Comparison of ENCODE assay signal across 9 mouse cellular contexts in the genomic region with DNA sequence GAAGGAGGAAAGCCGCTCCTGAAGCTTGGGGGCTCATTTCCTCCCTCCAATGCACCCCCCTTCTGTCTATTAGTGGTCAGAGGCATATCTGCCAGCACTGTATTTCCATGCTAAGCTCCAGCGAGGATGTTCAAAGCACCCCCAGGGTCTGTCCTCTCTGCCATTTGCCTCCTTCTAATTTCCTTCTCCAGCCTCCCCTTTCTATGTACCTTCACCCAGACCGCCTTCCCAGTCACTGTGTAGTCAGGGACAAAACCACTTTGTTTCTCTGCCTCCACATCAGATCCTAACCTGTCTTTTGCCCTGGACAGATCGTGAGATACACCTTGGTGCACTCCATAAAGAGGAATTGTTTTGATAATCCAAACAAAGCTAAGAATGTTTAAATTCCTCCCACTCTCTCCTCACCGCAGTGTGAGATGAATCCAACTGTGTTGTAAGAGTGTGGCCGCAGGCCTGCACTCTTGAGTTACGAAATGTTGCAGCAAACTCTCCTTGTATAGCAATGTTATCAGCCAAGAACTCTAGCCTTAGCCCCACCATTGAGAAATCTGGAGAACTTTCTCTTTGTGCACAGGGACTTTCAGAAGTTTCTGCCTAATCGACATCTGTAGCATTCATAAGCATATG. TPM values are rescaled to one million over a fixed set of nuclear protein-coding genes. Genes with fewer than 3 reads are reported as not detected.
DNase-seq lines count a peak whose midpoint lies in the region; ATAC-seq lines count a peak whose summit lies in the region.
"Had no signal": no experiment of that assay in that cellular context is flagged by ENCODE, and none has a peak within 500 bp of the region (broad histone marks: within the 10 kb centered on the region; RNA-seq: fewer than 3 reads in every experiment).

No protein-coding gene starts in this region.

- 50% methylated on average over 8 of the region's 8 CpGs for WGBS in heart, embryonic 16.5 days
- 25% methylated on average over 8 of the region's 8 CpGs for WGBS in lung, embryonic 15.5 days
- WGBS in midbrain, embryonic 10.5 days: 75% methylated on average over 8 of the region's 8 CpGs
- 65% methylated on average over 8 of the region's 8 CpGs for WGBS in hindbrain, embryonic 12.5 days

- intact Hi-C loops in left cerebral cortex, postnatal 4 days (cut with DNase I): loop anchor here (1.0 to 2.0 kb wide), 2 partner anchors 35 to 329 kb away; no protein-coding TSS in a partner anchor

- no peaks in the 10 kb centered on the region for H3K27me3 ChIP-seq in heart, embryonic 16.5 days (ENCODE audit: control insufficient read depth, insufficient read depth, low read length)
- no peaks in the 10 kb centered on the region for H3K27me3 ChIP-seq in lung, embryonic 15.5 days
- H3K27me3 ChIP-seq in midbrain, embryonic 10.5 days (ENCODE audit: low read depth, poor library complexity, severe bottlenecking): no peaks in the 10 kb centered on the region
- no peaks in the 10 kb centered on the region for H3K27me3 ChIP-seq in hindbrain, embryonic 12.5 days

- peak; percentile 46 for ATAC-seq in common myeloid progenitor, adult 5-6 weeks (replicated peaks; ENCODE audit: low read depth, poor library complexity, severe bottlenecking)
- 0 out of 2 replicates have a peak, but pooled peaks have one; percentile 19 for ATAC-seq in heart, embryonic 16.5 days (replicated peaks; ENCODE audit: extremely low read depth, insufficient read depth, low FRiP score)
- ATAC-seq in lung, embryonic 15.5 days (ENCODE audit: borderline replicate concordance, extremely low read depth, low FRiP score, low TSS enrichment): peak; percentile 58; the same call in 1 of the 2 replicates
- ATAC-seq in hindbrain, embryonic 12.5 days (ENCODE audit: low FRiP score): no peak

- no peak overlapping the region for H3K4me3 ChIP-seq in heart, embryonic 16.5 days (ENCODE audit: low read length)
- no peak overlapping the region for H3K4me3 ChIP-seq in lung, embryonic 15.5 days
- no peak overlapping the region for H3K4me3 ChIP-seq in midbrain, embryonic 10.5 days
- no peak overlapping the region for H3K4me3 ChIP-seq in hindbrain, embryonic 12.5 days

- no peak overlapping the region for H3K27ac ChIP-seq in heart, embryonic 16.5 days (ENCODE audit: low read length)
- peak overlapping the region; percentile 51 for H3K27ac ChIP-seq in lung, embryonic 15.5 days
- no peak overlapping the region for H3K27ac ChIP-seq in midbrain, embryonic 10.5 days (replicated peaks)
- no peak overlapping the region for H3K27ac ChIP-seq in hindbrain, embryonic 12.5 days

- DNase-seq in 416B (ENCODE audit: low read depth): peak; percentile 64
- no peak for DNase-seq in left cerebral cortex, postnatal 4 days
- no peak for DNase-seq in midbrain, embryonic 10.5 days (ENCODE audit: low spot score)
- DNase-seq in thymus, postnatal 14 days: no peak

- H3K9me3 ChIP-seq in heart, embryonic 16.5 days (replicated peaks; ENCODE audit: control insufficient read depth, low read length): no peaks in the 10 kb centered on the region
- H3K9me3 ChIP-seq in lung, embryonic 15.5 days: no peaks in the 10 kb centered on the region
- H3K9me3 ChIP-seq in midbrain, embryonic 10.5 days (replicated peaks): no peaks in the 10 kb centered on the region
- no peaks in the 10 kb centered on the region for H3K9me3 ChIP-seq in hindbrain, embryonic 12.5 days (replicated peaks)
- H3K9me3 ChIP-seq: megakaryocyte, embryonic 14.5 days had no signal

- H3K36me3 ChIP-seq in heart, embryonic 16.5 days (ENCODE audit: control insufficient read depth, insufficient read depth): no peaks in the 10 kb centered on the region
- H3K36me3 ChIP-seq in lung, embryonic 15.5 days: no peaks in the 10 kb centered on the region
- H3K36me3 ChIP-seq in midbrain, embryonic 10.5 days: peaks cover 7% of the 10 kb centered on the region
- H3K36me3 ChIP-seq in hindbrain, embryonic 12.5 days: no peaks in the 10 kb centered on the region

- peaks cover 21% of the 10 kb centered on the region for H3K4me1 ChIP-seq in heart, embryonic 16.5 days (ENCODE audit: control insufficient read depth, insufficient read depth, low read length)
- peaks cover 36% of the 10 kb centered on the region for H3K4me1 ChIP-seq in lung, embryonic 15.5 days
- peaks cover 13% of the 10 kb centered on the region for H3K4me1 ChIP-seq in midbrain, embryonic 10.5 days
- peaks cover 9% of the 10 kb centered on the region; the same call in 1 of the 2 replicates for H3K4me1 ChIP-seq in hindbrain, embryonic 12.5 days

- H3K9ac ChIP-seq in heart, embryonic 16.5 days (ENCODE audit: low read length): no peak overlapping the region
- no peak overlapping the region for H3K9ac ChIP-seq in lung, embryonic 15.5 days
- no peak overlapping the region for H3K9ac ChIP-seq in hindbrain, embryonic 12.5 days

- H3K4me2 ChIP-seq in heart, embryonic 16.5 days (ENCODE audit: low read depth, low read length): no peak overlapping the region; the same call in 1 of the 2 replicates
- peak overlapping the region; percentile 39 for H3K4me2 ChIP-seq in lung, embryonic 15.5 days
- H3K4me2 ChIP-seq in hindbrain, embryonic 12.5 days (replicated peaks): no peak overlapping the region

RNA-seq across cellular contexts. Expression of a gene that starts 27.3 kb away (rescaled TPM):
- 36.8 and 47.8 TPM in 2 replicates for total RNA-seq in common myeloid progenitor, adult 5-6 weeks (2017)
- polyA plus RNA-seq in heart, embryonic 16.5 days (2015; fragmentation: Nextera tagmentation; extraction: Ambion mirVana): 24.1 and 29.2 TPM in 2 replicates
- polyA plus RNA-seq in lung, embryonic 15.5 days (2015; fragmentation: Nextera tagmentation; extraction: Ambion mirVana): 47.4 and 49.5 TPM in 2 replicates
- total RNA-seq in left cerebral cortex, postnatal 4 days (2021): 10 to 100 TPM; 22.7 to 30.1 TPM
- 59.3 and 63.5 TPM in 2 replicates for polyA plus RNA-seq in midbrain, embryonic 10.5 days (2016; fragmentation: Nextera tagmentation; extraction: Ambion mirVana)
- polyA plus RNA-seq in hindbrain, embryonic 12.5 days (2016; fragmentation: Nextera tagmentation; extraction: Ambion mirVana): 43.3 and 44.7 TPM in 2 replicates
